Mouse (Mus musculus) spleen, embryonic (tissue): ENCODE measurements at regions not wholly inside any gene's neighbourhood (a gene's known extent, or its start where the extent isn't known, plus 50 kb on each side); places are given as distances from the start of the nearest gene placed in this dataset.

ENCODE experiments used
- CTCF ChIA-PET: fragments of 350-600 bp; sonication (Branson Sonifier 250); formaldehyde crosslinking; loops from one replicate; lab custom pipeline; 2022; lab: Charles Lee

- CTCF ChIA-PET = no interaction called here
Measured at GRCm38 (mm10) chr4:142570712-142571111, 331.5 kb upstream of the Kazn start.

GRCm38 (mm10) chr4:142568556-142568955 is 329.4 kb upstream of the Kazn start:
- CTCF ChIA-PET = no interaction called here

DNA sequence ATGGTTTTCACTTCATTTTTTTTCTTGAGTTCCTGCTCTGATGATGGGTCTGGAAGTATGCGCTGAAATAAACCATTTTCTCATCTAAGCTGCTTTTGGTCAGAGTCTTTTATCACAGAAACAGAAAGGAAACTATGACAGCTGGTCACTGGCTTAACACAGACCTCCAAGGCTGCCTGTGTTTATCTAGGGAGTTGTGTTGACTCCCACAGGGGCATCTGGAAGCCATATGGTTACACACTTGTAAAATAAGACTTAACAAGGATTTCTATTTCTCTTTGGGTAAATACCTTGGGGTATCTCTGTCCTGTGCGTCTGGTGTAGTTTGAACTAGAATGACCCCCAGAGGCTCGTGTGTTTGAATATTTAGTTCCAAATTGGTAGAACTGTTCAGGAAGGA is 315.5 kb upstream of the Kazn start:
- CTCF ChIA-PET = no interaction called here

DNA sequence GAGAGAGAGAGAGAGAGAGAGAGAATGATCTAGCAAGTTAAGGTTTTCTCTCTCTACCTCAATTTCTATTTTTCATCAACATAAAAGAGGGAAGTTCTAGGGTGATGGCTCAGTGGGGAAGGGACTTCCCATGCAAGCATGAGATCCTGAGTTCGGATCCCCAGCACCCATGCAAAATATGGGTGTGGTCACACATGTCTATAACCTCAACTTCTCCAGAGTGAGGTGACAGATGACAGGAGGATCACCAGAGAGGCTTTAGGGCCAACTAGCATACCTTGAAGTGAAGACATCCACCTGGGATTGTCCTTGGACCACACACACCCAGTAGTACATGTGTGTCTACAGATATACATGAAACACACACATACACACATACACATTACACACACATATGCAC is 306.7 kb upstream of the Kazn start:
- CTCF ChIA-PET = no interaction called here

- CTCF ChIA-PET = no interaction called here
Measured at GRCm38 (mm10) chr4:142545187-142545586, 306.0 kb upstream of the Kazn start.

DNA sequence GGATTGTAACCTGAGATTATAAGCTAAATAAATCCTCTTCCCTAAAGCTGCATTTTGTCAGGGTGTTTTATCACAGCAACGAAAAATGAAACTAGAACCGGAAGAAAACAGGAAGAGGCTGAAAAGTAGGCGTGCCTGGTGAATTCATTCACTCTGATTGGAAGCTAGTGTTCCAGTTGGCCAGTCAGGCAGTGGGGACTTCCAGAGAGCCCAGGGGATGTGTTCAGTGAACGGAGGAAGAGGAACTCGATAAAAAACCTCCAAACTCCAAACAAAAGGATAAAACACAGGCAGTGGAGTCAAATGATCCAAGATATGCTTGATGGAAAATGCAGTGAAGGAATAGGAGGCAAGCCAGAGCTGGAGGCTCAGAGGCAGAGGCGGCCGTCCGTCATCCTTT is 305.5 kb upstream of the Kazn start:
- CTCF ChIA-PET = no interaction called here

- CTCF ChIA-PET = no interaction called here
Measured at GRCm38 (mm10) chr4:142539200-142539750, 300.1 kb upstream of the Kazn start.

- CTCF ChIA-PET = no interaction called here
Measured at GRCm38 (mm10) chr4:142527080-142527479, 287.9 kb upstream of the Kazn start.

GRCm38 (mm10) chr4:142517478-142518455 is 278.6 kb upstream of the Kazn start:
- CTCF ChIA-PET = no interaction called here

DNA sequence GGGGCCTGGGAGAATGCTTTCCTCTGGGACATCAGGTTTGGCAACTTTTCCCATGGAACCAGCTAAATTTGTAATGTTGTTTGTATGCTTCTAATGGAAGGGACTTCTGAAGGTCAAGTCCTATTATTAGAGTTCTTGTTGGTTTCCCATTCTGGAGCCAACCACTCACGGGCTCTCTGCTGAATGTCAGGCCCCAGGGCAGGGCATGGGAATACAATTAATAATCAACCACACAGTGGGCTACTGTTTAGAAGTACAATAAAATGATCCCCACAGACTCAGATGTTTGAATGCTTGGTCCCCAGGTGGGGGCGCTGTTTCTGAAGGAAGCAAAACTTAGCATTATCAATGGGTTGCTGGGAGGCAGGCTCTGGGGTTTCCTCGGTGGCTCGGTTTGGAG is 275.6 kb upstream of the Kazn start:
- CTCF ChIA-PET = no interaction called here

DNA sequence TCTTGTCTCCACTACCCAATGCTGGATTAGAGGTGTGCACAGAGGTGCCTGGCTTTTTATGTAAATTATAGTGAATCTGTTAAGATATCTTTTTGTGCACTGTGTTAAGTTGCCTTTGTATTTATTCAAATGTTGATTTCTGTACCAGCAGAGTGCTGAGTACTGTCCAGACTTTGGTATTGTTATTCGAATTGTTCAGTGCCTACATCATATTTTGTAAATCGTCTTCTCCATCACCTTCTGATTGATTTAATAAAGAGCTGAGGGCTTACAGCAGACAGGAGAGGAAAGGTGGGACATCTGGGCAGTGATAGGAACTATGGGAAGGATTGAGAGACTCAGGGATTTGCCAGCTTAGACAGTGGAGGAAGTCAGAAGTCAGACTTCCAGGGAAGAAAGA is 270.2 kb upstream of the Kazn start:
- CTCF ChIA-PET = no interaction called here

DNA sequence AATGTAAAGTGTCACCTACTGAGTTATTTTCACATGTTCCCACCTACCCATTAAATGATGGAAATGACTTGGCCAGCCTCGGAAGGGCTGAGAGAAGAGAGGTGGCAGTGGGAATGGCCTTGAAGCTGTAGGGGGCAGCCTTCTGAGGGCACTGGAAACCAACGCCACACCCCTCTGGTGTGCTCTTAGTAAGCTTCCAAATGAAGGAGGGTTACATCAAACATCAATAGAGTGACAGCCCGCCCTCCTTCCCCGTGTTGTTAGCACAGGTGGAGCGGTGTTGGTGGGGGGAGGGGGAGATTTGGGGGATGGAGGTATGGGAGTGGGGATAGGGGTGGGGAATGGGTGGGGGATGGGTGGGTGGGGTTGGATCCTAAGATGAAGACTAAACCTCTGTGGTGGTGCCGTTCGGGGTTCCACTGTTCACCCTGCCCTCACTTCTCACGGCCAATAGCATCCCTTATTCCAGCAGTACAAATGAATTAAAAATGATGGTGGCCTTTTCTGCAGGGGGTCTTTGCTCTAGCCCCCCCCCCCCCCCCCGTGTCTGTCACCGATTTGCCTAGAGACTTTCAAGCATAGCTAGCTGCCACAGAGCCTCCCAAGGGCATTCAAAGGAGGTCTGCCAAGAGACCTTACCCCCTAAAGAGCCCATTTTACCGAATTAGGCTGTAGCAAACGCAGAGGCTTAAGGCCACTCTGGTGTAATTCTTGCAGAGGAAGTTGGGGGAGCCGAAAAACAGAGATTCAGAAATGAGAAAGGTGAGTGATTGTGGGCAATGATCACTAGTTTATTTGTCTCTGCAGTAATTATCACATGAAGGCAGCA is 267.4 kb upstream of the Kazn start:
- CTCF ChIA-PET = no interaction called here

DNA sequence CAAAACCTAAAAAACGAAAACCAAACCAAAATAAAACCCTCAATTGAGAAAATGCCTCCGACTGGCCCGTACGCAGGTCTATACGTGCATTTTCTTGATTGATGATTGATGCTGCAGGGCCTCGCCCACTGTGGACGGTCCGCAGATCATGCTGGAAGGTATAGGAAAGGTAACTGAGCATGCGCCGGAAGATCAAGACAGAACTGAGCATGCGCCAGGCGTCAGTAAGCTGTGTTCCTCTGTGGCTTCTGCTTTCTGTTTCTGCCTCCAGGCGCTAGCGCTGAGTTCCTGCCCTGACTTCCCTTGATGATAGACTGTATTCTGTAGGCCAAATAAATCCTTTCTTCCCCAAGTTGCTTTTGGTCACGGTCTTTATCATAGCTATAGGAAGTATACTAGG is 264.6 kb upstream of the Kazn start:
- CTCF ChIA-PET = no interaction called here

GRCm38 (mm10) chr4:142501177-142501576 is 262.0 kb upstream of the Kazn start:
- CTCF ChIA-PET = no interaction called here

DNA sequence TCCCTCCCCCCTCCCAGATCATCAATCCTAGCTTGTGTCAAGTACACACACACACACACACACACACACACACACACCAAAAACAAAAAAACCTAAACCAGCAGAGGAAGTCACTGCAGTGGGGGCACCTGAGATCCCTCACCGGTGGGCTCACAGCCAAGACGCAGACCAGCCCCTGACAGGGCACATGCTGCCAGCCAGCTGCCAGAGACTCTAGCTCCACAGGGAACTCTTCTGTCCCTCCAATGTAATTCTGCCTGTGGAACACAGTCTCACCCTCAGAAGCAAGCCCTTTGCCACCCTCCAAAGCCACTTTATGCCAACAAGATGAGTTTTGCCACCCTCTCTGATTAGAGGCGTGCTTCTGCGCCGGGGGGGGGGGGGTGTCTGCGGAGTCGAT is 261.3 kb upstream of the Kazn start:
- CTCF ChIA-PET = no interaction called here

DNA sequence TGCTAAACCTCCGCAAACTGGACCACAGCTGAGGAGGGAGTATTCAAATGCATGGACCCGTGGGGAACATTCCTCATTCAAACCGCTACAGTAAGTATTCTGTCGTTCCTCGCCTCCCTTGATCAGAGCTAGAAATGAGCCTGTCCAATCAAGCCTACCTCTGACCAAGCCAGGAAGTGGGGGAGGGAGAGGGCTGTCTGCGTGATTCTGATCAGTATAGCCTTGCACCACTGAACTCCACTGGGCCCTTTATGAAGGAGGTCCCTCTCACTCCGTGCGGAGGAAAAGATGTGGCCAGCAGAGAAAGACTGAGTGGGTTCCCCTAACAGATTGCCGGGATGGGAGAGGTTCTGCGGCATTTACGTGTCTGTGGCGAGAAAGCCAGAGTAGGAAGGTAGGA is 257.4 kb upstream of the Kazn start:
- CTCF ChIA-PET = no interaction called here

- CTCF ChIA-PET = no interaction called here
Measured at GRCm38 (mm10) chr4:142492926-142493492, 253.8 kb upstream of the Kazn start.

- CTCF ChIA-PET = no interaction called here
Measured at GRCm38 (mm10) chr4:142485784-142486423, 246.7 kb upstream of the Kazn start.

DNA sequence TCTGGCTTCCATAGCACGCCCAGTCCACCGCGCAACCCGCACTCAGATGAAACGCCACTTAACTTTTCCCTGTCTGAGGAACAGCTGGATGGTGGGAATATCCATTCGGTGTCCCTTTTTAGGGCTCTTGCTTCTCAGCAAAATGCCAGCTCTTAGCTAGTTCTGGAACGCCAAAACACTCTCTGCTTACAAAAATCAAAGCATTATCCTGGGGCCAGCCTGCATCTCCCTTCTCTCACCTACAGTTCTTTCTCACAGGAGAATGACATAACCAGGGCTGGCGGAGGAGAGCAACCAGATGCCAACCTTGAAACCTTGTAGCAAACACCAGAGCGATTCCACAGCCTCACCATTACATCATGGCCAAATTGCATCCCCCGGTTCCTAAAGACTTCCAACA is 236.4 kb upstream of the Kazn start:
- CTCF ChIA-PET = no interaction called here

DNA sequence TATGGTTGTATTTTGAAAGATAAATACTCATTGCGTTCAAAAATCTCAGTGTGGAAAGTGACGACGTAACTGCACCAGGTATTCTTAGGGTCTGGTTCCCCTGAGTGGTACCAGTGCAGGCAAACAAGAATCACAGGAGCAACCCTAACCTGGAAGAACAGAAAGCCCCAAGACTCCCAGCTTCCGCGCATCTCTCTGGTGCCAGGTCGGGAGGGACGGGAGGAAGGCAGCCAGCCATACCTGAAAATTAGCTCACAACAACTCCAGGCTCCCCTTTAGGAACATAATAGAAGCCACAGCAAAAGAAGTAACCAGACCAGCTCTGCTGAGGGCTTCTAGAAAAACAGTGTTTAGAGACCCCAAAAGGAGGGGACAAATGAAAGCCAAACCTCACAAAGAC is 235.4 kb upstream of the Kazn start:
- CTCF ChIA-PET = no interaction called here

DNA sequence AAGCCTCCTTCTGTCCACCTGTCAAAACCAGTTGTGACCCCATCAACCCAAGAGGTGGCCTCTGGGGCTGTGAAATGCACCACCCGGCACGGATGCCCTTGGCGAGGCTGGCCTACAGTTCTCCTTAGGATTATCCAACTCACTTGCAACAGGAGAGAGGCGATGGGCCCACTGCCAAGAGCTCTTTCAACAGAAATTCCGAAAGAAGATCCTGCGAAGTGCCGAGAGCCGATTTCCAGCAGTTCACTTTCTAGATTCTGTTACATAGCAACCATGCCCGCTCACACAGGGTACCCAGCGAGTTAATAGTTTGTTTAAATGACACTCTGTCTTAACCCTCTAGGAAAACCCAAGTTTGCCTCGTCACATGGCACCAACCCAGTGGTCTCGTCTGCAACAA is 234.8 kb upstream of the Kazn start:
- CTCF ChIA-PET = no interaction called here

DNA sequence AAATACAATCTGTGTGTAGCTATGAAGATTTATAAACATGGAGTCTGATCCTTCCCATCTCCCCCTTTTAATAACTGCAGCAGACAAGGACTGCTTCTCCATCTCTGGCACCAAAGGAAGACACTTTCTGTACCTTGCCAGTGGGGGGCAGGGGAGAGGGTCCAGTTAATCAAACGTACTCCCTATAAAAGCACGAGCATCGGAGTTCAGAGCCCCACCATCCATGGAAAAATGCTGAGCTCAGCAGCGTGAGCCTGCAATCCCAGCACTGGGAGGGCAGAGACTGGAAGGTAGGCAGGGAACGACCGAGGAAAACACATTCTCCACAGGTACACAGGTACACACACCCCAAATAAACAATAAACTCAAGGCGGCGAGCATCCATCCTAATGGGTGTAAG is 234.1 kb upstream of the Kazn start:
- CTCF ChIA-PET = no interaction called here
